Mouse (Mus musculus): ENCODE measurements around the gene Nfya. TPM values are rescaled to one million over a fixed set of nuclear protein-coding genes. Genes with fewer than 3 reads are reported as not detected.

Nfya gene
- 19.2 and 19.5 TPM in 2 replicates for polyA plus RNA-seq (2016; fragmentation: Nextera tagmentation; extraction: Ambion mirVana)

- Histone ChIP-seq H3K9me3 (no peaks in the 10 kb centered on the region), H3K4me3 (peak within 1 kb of the TSS; percentile 90), H3K4me1 (replicated peaks) (peaks cover 29% of the 10 kb centered on the region), H3K27me3 (ENCODE audit: insufficient read depth, poor library complexity, severe bottlenecking) (no peaks in the 10 kb centered on the region), H3K36me3 (peaks cover 35% of the 10 kb centered on the region), H3K27ac (peak within 1 kb of the TSS; percentile 99)
- peak; percentile 100 for DNase-seq (ENCODE audit: low spot score)
- under 1% methylated on average over 84 of the region's 84 CpGs for WGBS
Measured at GRCm38 (mm10) chr17:48409380-48410298, at the start of gene Nfya, which contains the start of gene Oard1. Nfya (minus strand) TSS chr17:48409906. Oard1 (plus strand) TSS chr17:48410014.

GRCm38 (mm10) chr17:48457971-48458653, 48.4 kb upstream of the Nfya start:
- H3K27ac ChIP-seq: no peak overlapping the region
- peaks cover 14% of the 10 kb centered on the region; the same call in 1 of the 2 replicates for H3K4me1 ChIP-seq (replicated peaks)
- no peaks in the 10 kb centered on the region for H3K27me3 ChIP-seq (ENCODE audit: insufficient read depth, poor library complexity, severe bottlenecking)
- H3K4me3 ChIP-seq: no peak overlapping the region
- DNase-seq (ENCODE audit: low spot score): no peak
- WGBS: 86% methylated on average over 13 of the region's 13 CpGs
- no peaks in the 10 kb centered on the region for H3K36me3 ChIP-seq
- no peaks in the 10 kb centered on the region for H3K9me3 ChIP-seq

GRCm38 (mm10) chr17:48455955-48456354, 46.2 kb upstream of the Nfya start:
- Histone ChIP-seq H3K9me3 (no peaks in the 10 kb centered on the region), H3K36me3 (no peaks in the 10 kb centered on the region), H3K27me3 (ENCODE audit: insufficient read depth, poor library complexity, severe bottlenecking) (no peaks in the 10 kb centered on the region), H3K4me3 (no peak overlapping the region), H3K27ac (no peak overlapping the region), H3K4me1 (replicated peaks) (peaks cover 29% of the 10 kb centered on the region)
- no peak for DNase-seq (ENCODE audit: low spot score)
- 95% methylated on average over 2 of the region's 2 CpGs for WGBS

- 63% methylated on average over 11 of the region's 11 CpGs for whole genome bisulfite sequencing
- H3K4me3 ChIP-seq: no peak within 1 kb of the TSS
- H3K4me1 ChIP-seq (replicated peaks): peaks cover 34% of the 10 kb centered on the region
- no peak within 1 kb of the TSS for H3K27ac ChIP-seq
- H3K27me3 ChIP-seq (ENCODE audit: insufficient read depth, poor library complexity, severe bottlenecking): no peaks in the 10 kb centered on the region
- DNase-seq (ENCODE audit: low spot score): no peak
- no peaks in the 10 kb centered on the region for H3K36me3 ChIP-seq
- no peaks in the 10 kb centered on the region for H3K9me3 ChIP-seq
Measured at GRCm38 (mm10) chr17:48454688-48455087, 45.0 kb upstream of the Nfya start, which contains the start of gene Unc5cl. Unc5cl (plus strand) TSS chr17:48454901.

- Histone ChIP-seq H3K9me3 (no peaks in the 10 kb centered on the region), H3K4me1 (replicated peaks) (peaks cover 32% of the 10 kb centered on the region), H3K4me3 (no peak overlapping the region), H3K36me3 (no peaks in the 10 kb centered on the region), H3K27ac (no peak overlapping the region), H3K27me3 (ENCODE audit: insufficient read depth, poor library complexity, severe bottlenecking) (no peaks in the 10 kb centered on the region)
- DNase-seq (ENCODE audit: low spot score): no peak
- 51% methylated on average over 7 of the region's 7 CpGs for WGBS
Measured at GRCm38 (mm10) chr17:48454190-48454589, 44.5 kb upstream of the Nfya start.

- H3K27ac ChIP-seq: no peak overlapping the region
- no peak for DNase-seq (ENCODE audit: low spot score)
- H3K9me3 ChIP-seq: no peaks in the 10 kb centered on the region
- H3K27me3 ChIP-seq (ENCODE audit: insufficient read depth, poor library complexity, severe bottlenecking): no peaks in the 10 kb centered on the region
- peaks cover 32% of the 10 kb centered on the region for H3K4me1 ChIP-seq (replicated peaks)
- no peaks in the 10 kb centered on the region for H3K36me3 ChIP-seq
- WGBS: 75% methylated on average over 7 of the region's 7 CpGs
- H3K4me3 ChIP-seq: no peak overlapping the region
Measured at GRCm38 (mm10) chr17:48453489-48453888, 43.8 kb upstream of the Nfya start.

GRCm38 (mm10) chr17:48451753-48452444, 42.2 kb upstream of the Nfya start:
- Histone ChIP-seq H3K36me3 (no peaks in the 10 kb centered on the region), H3K27me3 (ENCODE audit: insufficient read depth, poor library complexity, severe bottlenecking) (no peaks in the 10 kb centered on the region), H3K9me3 (no peaks in the 10 kb centered on the region), H3K27ac (peak overlapping the region; percentile 60), H3K4me3 (no peak overlapping the region), H3K4me1 (replicated peaks) (peaks cover 32% of the 10 kb centered on the region)
- WGBS: 62% methylated on average over 9 of the region's 9 CpGs
- DNase-seq (ENCODE audit: low spot score): no peak

- no peaks in the 10 kb centered on the region for H3K9me3 ChIP-seq
- H3K4me3 ChIP-seq: no peak within 1 kb of the TSS
- peaks cover 32% of the 10 kb centered on the region for H3K4me1 ChIP-seq (replicated peaks)
- no peak for DNase-seq (ENCODE audit: low spot score)
- H3K27ac ChIP-seq: peak within 1 kb of the TSS; percentile 60
- WGBS: 79% methylated on average over 7 of the region's 7 CpGs
- H3K36me3 ChIP-seq: no peaks in the 10 kb centered on the region
- H3K27me3 ChIP-seq (ENCODE audit: insufficient read depth, poor library complexity, severe bottlenecking): no peaks in the 10 kb centered on the region
Measured at GRCm38 (mm10) chr17:48451353-48451675, 41.6 kb upstream of the Nfya start, which contains the start of gene Tspo2. Tspo2 (minus strand) TSS chr17:48451522.

- 86% methylated on average over 13 of the region's 13 CpGs for WGBS
- DNase-seq (ENCODE audit: low spot score): no peak
- no peak overlapping the region for H3K4me3 ChIP-seq
- H3K9me3 ChIP-seq: no peaks in the 10 kb centered on the region
- H3K27ac ChIP-seq: 0 out of 2 replicates have a peak overlapping the region, but pooled peaks have one; percentile 60
- H3K4me1 ChIP-seq (replicated peaks): peaks cover 28% of the 10 kb centered on the region
- no peaks in the 10 kb centered on the region for H3K27me3 ChIP-seq (ENCODE audit: insufficient read depth, poor library complexity, severe bottlenecking)
- no peaks in the 10 kb centered on the region for H3K36me3 ChIP-seq
Measured at GRCm38 (mm10) chr17:48450666-48451352, 41.1 kb upstream of the Nfya start.

GRCm38 (mm10) chr17:48447675-48448074, 38.0 kb upstream of the Nfya start:
- H3K9me3 ChIP-seq: no peaks in the 10 kb centered on the region
- no peak overlapping the region for H3K4me3 ChIP-seq
- H3K27me3 ChIP-seq (ENCODE audit: insufficient read depth, poor library complexity, severe bottlenecking): no peaks in the 10 kb centered on the region
- peaks cover 26% of the 10 kb centered on the region for H3K4me1 ChIP-seq (replicated peaks)
- DNase-seq (ENCODE audit: low spot score): no peak
- 85% methylated on average over 8 of the region's 8 CpGs for WGBS
- H3K36me3 ChIP-seq: no peaks in the 10 kb centered on the region
- no peak overlapping the region for H3K27ac ChIP-seq

- H3K36me3 ChIP-seq: no peaks in the 10 kb centered on the region
- no peak overlapping the region; the same call in 1 of the 2 replicates for H3K27ac ChIP-seq
- no peak for DNase-seq (ENCODE audit: low spot score)
- WGBS: 62% methylated on average over 16 of the region's 16 CpGs
- H3K9me3 ChIP-seq: no peaks in the 10 kb centered on the region
- no peak overlapping the region for H3K4me3 ChIP-seq
- peaks cover 6% of the 10 kb centered on the region; the same call in 1 of the 2 replicates for H3K4me1 ChIP-seq (replicated peaks)
- H3K27me3 ChIP-seq (ENCODE audit: insufficient read depth, poor library complexity, severe bottlenecking): no peaks in the 10 kb centered on the region
Measured at GRCm38 (mm10) chr17:48443542-48444145, 33.9 kb upstream of the Nfya start.
